Mouse (Mus musculus): ENCODE data around the gene Hcar2. TPM values are rescaled to one million over a fixed set of nuclear protein-coding genes. Genes with fewer than 3 reads are reported as not detected.

Hcar2 gene
- 0.08 TPM in 1 of 2 replicates, not detected in the other for polyA plus RNA-seq (2016; fragmentation: Nextera tagmentation; extraction: Ambion mirVana)

- H3K36me3 ChIP-seq, result no peaks in the 10 kb centered on the region
- no peak within 1 kb of the TSS for H3K27ac ChIP-seq
- WGBS, result 86% methylated on average over 12 of the region's 12 CpGs
- H3K9me3 ChIP-seq, result no peaks in the 10 kb centered on the region
- DNase-seq (ENCODE audit: low spot score), result no peak
- H3K4me3 ChIP-seq, result no peak within 1 kb of the TSS
- peaks cover 5% of the 10 kb centered on the region; the same call in 1 of the 2 replicates for H3K4me1 ChIP-seq (replicated peaks)
- H3K27me3 ChIP-seq (ENCODE audit: insufficient read depth, poor library complexity, severe bottlenecking), result no peaks in the 10 kb centered on the region
Measured at GRCm38 (mm10) chr5:123865365-123865764, at the start of gene Hcar2. TSS of gene Hcar2 (minus strand) at chr5:123865499.

- H3K36me3 ChIP-seq, result peaks cover 98% of the 10 kb centered on the region
Measured at GRCm38 (mm10) chr5:123914852-123915251, 49.6 kb upstream of the Hcar2 start.

GRCm38 (mm10) chr5:123907631-123907977 lies 42.3 kb upstream of the Hcar2 start:
- Histone ChIP-seq H3K27ac (peak overlapping the region; percentile 97), H3K36me3 (peaks cover 45% of the 10 kb centered on the region), H3K4me3 (peak overlapping the region; percentile 89), H3K9me3 (no peaks in the 10 kb centered on the region), H3K27me3 (ENCODE audit: insufficient read depth, poor library complexity, severe bottlenecking) (no peaks in the 10 kb centered on the region), H3K4me1 (replicated peaks) (peaks cover 29% of the 10 kb centered on the region)
- WGBS, result 6% methylated on average over 10 of the region's 10 CpGs
- no peak for DNase-seq (ENCODE audit: low spot score)

More at GRCm38 (mm10) chr5:123914852-123915251, 49.6 kb upstream of the Hcar2 start:
- Histone ChIP-seq H3K27me3 (ENCODE audit: insufficient read depth, poor library complexity, severe bottlenecking) (no peaks in the 10 kb centered on the region), H3K9me3 (no peaks in the 10 kb centered on the region), H3K27ac (no peak overlapping the region), H3K4me1 (replicated peaks) (no peaks in the 10 kb centered on the region), H3K4me3 (no peak overlapping the region)
- 93% methylated on average over 3 of the region's 3 CpGs for WGBS
- DNase-seq (ENCODE audit: low spot score), result no peak

- Histone ChIP-seq H3K27me3 (ENCODE audit: insufficient read depth, poor library complexity, severe bottlenecking) (no peaks in the 10 kb centered on the region), H3K9me3 (no peaks in the 10 kb centered on the region), H3K4me3 (peak within 1 kb of the TSS; percentile 89), H3K4me1 (replicated peaks) (peaks cover 29% of the 10 kb centered on the region), H3K36me3 (peaks cover 40% of the 10 kb centered on the region), H3K27ac (peak within 1 kb of the TSS; percentile 97)
- DNase-seq (ENCODE audit: low spot score), result peak; percentile 100
- under 1% methylated on average over 61 of the region's 61 CpGs for WGBS
Measured at GRCm38 (mm10) chr5:123906976-123907630, 41.8 kb upstream of the Hcar2 start, which contains the start of gene Denr. TSS of gene Denr (plus strand) at chr5:123907175.

- H3K4me1 ChIP-seq (replicated peaks), result peaks cover 29% of the 10 kb centered on the region
- H3K27me3 ChIP-seq (ENCODE audit: insufficient read depth, poor library complexity, severe bottlenecking), result no peaks in the 10 kb centered on the region
- DNase-seq (ENCODE audit: low spot score), result no peak
- H3K4me3 ChIP-seq, result peak overlapping the region; percentile 89
- peaks cover 33% of the 10 kb centered on the region for H3K36me3 ChIP-seq
- 76% methylated on average over 17 of the region's 17 CpGs for WGBS
- H3K9me3 ChIP-seq, result no peaks in the 10 kb centered on the region
- H3K27ac ChIP-seq, result peak overlapping the region; percentile 97; the same call in 1 of the 2 replicates
Measured at GRCm38 (mm10) chr5:123906146-123906975, 41.1 kb upstream of the Hcar2 start.

GRCm38 (mm10) chr5:123904059-123904672 lies 38.9 kb upstream of the Hcar2 start:
- Histone ChIP-seq H3K9me3 (no peaks in the 10 kb centered on the region), H3K36me3 (peaks cover 11% of the 10 kb centered on the region), H3K4me3 (no peak overlapping the region), H3K27me3 (ENCODE audit: insufficient read depth, poor library complexity, severe bottlenecking) (no peaks in the 10 kb centered on the region), H3K4me1 (replicated peaks) (peaks cover 26% of the 10 kb centered on the region), H3K27ac (no peak overlapping the region)
- no peak for DNase-seq (ENCODE audit: low spot score)
- WGBS, result 75% methylated on average over 11 of the region's 11 CpGs

GRCm38 (mm10) chr5:123897352-123897751 lies 32.1 kb upstream of the Hcar2 start:
- Histone ChIP-seq H3K36me3 (no peaks in the 10 kb centered on the region), H3K27ac (no peak overlapping the region), H3K27me3 (ENCODE audit: insufficient read depth, poor library complexity, severe bottlenecking) (no peaks in the 10 kb centered on the region), H3K4me1 (replicated peaks) (no peaks in the 10 kb centered on the region), H3K9me3 (no peaks in the 10 kb centered on the region), H3K4me3 (no peak overlapping the region)
- no peak for DNase-seq (ENCODE audit: low spot score)
- 90% methylated on average over 13 of the region's 13 CpGs for WGBS

- Histone ChIP-seq H3K4me3 (no peak overlapping the region), H3K9me3 (no peaks in the 10 kb centered on the region), H3K36me3 (no peaks in the 10 kb centered on the region), H3K4me1 (replicated peaks) (no peaks in the 10 kb centered on the region), H3K27ac (no peak overlapping the region), H3K27me3 (ENCODE audit: insufficient read depth, poor library complexity, severe bottlenecking) (no peaks in the 10 kb centered on the region)
- DNase-seq (ENCODE audit: low spot score), result no peak
- 87% methylated on average over 11 of the region's 11 CpGs for WGBS
Measured at GRCm38 (mm10) chr5:123896395-123896794, 31.1 kb upstream of the Hcar2 start.

- WGBS, result 94% methylated on average over 5 of the region's 5 CpGs
- DNase-seq (ENCODE audit: low spot score), result no peak
- Histone ChIP-seq H3K27ac (no peak overlapping the region), H3K4me3 (no peak overlapping the region), H3K9me3 (no peaks in the 10 kb centered on the region), H3K36me3 (no peaks in the 10 kb centered on the region), H3K27me3 (ENCODE audit: insufficient read depth, poor library complexity, severe bottlenecking) (no peaks in the 10 kb centered on the region), H3K4me1 (replicated peaks) (no peaks in the 10 kb centered on the region)
Measured at GRCm38 (mm10) chr5:123893520-123893919, 28.2 kb upstream of the Hcar2 start.

- no peaks in the 10 kb centered on the region for H3K36me3 ChIP-seq
- peak; percentile 22 for DNase-seq (ENCODE audit: low spot score)
- H3K27ac ChIP-seq, result no peak overlapping the region
- WGBS, result 58% methylated on average over 6 of the region's 6 CpGs
- no peaks in the 10 kb centered on the region for H3K4me1 ChIP-seq (replicated peaks)
- H3K4me3 ChIP-seq, result no peak overlapping the region
- no peaks in the 10 kb centered on the region for H3K27me3 ChIP-seq (ENCODE audit: insufficient read depth, poor library complexity, severe bottlenecking)
- H3K9me3 ChIP-seq, result no peaks in the 10 kb centered on the region
Measured at GRCm38 (mm10) chr5:123891669-123892068, 26.4 kb upstream of the Hcar2 start.

- no peaks in the 10 kb centered on the region for H3K27me3 ChIP-seq (ENCODE audit: insufficient read depth, poor library complexity, severe bottlenecking)
- WGBS, result 81% methylated on average over 5 of the region's 5 CpGs
- no peak for DNase-seq (ENCODE audit: low spot score)
- H3K27ac ChIP-seq, result no peak overlapping the region
- H3K4me3 ChIP-seq, result no peak overlapping the region
- no peaks in the 10 kb centered on the region for H3K4me1 ChIP-seq (replicated peaks)
- H3K36me3 ChIP-seq, result no peaks in the 10 kb centered on the region
- H3K9me3 ChIP-seq, result no peaks in the 10 kb centered on the region
Measured at GRCm38 (mm10) chr5:123890987-123891386, 25.7 kb upstream of the Hcar2 start.

- Histone ChIP-seq H3K4me1 (replicated peaks) (no peaks in the 10 kb centered on the region), H3K27me3 (ENCODE audit: insufficient read depth, poor library complexity, severe bottlenecking) (no peaks in the 10 kb centered on the region), H3K4me3 (no peak overlapping the region), H3K9me3 (no peaks in the 10 kb centered on the region), H3K27ac (no peak overlapping the region), H3K36me3 (no peaks in the 10 kb centered on the region)
- 74% methylated on average over 2 of the region's 2 CpGs for WGBS
- no peak for DNase-seq (ENCODE audit: low spot score)
Measured at GRCm38 (mm10) chr5:123890312-123890711, 25.0 kb upstream of the Hcar2 start.

- 77% methylated on average over 3 of the region's 3 CpGs for WGBS
- no peaks in the 10 kb centered on the region for H3K4me1 ChIP-seq (replicated peaks)
- no peak overlapping the region for H3K4me3 ChIP-seq
- no peaks in the 10 kb centered on the region for H3K27me3 ChIP-seq (ENCODE audit: insufficient read depth, poor library complexity, severe bottlenecking)
- no peaks in the 10 kb centered on the region for H3K9me3 ChIP-seq
- H3K36me3 ChIP-seq, result no peaks in the 10 kb centered on the region
- DNase-seq (ENCODE audit: low spot score), result no peak
- no peak overlapping the region for H3K27ac ChIP-seq
Measured at GRCm38 (mm10) chr5:123886365-123886764, 21.1 kb upstream of the Hcar2 start.
